Mouse (Mus musculus): ENCODE data around the gene Gm21188.
"Not testable (repeated sequence)": the region's sequence is repeated elsewhere in the genome, so short reads cannot be mapped to it uniquely, and the experiment has no call there.

Gene Gm21188

DNA sequence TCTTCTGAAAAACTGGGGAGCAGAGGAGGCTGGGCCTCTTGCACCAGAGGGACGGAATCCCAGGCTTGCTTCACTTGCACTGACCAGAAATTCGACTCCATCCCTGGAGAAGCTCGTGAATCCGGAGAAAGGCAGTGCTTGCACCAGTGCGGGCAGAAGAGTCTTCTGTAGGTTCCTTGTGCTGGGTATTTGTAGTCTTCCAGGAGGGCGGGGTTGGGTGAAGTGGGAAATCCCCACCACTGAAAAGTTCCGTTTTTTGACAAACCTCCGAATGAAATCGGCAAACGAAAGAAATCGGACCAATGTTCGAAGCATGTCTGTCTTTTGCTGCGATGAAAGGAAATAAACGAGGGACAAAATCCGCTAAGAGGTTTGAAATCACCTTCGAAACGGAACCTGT is 25.1 kb downstream of the Gm21188 start, which contains the start of gene Gm36079:
Gene Gm36079, minus strand, starts transcription at position 101 of the 400 bp plus-strand sequence.
- not testable (repeated sequence) for DNase-seq (ENCODE audit: low spot score)

DNA sequence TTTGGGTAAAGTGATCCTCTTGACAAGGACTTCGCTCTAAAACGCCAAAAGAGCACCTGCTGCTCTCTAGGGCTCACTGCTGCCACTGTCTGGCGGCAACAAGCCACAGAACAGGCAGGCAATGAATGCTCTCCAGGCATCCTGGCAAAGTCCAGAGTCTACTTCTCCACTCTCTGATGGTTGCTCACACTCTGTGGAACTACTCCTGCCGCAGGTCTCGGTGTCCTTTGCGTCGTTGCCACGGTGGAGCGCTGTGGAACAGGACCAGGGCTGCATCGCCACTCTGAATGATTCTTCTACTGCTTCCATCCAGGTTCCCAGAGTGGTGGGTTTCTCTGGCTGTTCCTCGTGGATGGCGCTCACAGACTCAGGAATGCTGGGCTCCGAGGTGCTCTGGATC is 25.6 kb downstream of the Gm21188 start:
- DNase-seq (ENCODE audit: low spot score) = not testable (repeated sequence)

DNA sequence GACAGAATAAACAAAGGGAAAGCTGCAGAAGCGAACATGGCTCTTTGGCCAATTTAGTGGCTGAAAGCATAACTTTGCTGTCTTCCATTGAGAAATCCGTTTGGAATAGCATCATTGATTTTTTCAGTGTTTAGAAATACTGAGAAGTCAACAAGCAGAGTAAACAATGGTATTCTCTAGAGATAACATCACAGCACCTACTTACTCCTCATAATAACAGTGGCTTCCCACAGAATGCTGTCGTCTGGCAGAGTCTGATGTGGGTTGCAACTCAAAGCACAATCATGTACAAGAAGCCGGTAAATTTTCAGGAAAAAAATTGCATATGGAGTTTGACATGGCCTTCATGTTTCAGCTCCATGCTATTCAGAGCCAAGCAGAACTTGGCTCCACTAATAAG is 26.4 kb downstream of the Gm21188 start:
- not testable (repeated sequence) for DNase-seq (ENCODE audit: low spot score)

DNA sequence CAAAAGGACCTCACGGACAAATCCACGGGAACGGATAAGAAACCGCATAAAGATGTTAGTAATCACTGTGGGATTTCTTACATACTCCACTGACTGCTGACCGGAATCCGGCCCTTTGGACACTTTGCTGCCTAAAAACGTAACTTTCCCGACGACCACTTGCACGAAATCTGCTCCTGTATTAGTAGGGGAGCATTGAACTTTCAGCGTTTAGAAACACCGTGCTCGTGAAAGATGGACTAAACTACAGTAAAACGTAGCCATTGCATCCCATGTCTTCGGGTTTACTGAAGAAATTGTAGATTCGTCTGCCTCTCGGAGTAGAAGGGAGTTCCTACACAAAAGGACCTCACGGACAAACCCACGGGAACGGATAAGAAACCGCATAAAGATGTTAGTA is 27.0 kb downstream of the Gm21188 start:
- not testable (repeated sequence) for DNase-seq (ENCODE audit: low spot score)

DNA sequence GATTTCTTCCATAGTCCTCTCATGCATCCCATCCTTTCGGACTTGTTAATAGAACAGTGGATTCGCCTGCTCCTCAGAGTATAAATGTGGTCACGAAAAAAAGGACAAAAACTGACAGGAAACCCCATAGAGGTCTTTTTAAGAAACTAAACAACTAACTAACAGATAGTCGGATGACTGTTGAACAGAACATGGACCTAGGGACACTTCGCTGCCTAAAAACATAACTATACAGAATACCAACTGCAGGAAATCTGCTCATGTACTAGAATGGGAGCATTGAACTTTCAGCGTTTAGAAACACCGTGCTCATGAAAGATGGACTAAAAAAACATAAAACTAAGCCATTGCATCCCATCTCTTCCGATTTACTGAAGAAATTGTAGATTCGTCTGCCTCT is 27.4 kb downstream of the Gm21188 start:
- DNase-seq (ENCODE audit: low spot score) = not testable (repeated sequence)

DNA sequence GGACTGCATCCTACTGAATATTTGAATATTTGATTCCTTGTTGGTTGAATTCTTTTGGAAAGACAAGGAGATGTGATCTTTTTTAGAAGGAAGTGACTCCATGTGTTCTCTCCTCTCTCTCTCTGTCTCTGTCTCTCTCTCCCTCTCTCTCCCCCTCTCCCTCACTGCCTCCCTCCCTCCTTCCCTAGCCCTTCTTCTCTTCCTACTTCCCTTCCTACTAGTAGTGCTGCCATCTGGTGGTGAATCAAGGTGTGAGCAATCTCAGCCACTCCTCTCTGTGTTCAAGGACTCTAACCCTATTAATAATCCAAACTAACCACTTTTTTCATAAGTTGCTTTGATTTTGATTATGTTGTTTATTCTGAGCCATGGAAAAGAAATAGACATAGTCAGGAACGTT is 30.5 kb downstream of the Gm21188 start:
- DNase-seq (ENCODE audit: low spot score) = not testable (repeated sequence)

DNA sequence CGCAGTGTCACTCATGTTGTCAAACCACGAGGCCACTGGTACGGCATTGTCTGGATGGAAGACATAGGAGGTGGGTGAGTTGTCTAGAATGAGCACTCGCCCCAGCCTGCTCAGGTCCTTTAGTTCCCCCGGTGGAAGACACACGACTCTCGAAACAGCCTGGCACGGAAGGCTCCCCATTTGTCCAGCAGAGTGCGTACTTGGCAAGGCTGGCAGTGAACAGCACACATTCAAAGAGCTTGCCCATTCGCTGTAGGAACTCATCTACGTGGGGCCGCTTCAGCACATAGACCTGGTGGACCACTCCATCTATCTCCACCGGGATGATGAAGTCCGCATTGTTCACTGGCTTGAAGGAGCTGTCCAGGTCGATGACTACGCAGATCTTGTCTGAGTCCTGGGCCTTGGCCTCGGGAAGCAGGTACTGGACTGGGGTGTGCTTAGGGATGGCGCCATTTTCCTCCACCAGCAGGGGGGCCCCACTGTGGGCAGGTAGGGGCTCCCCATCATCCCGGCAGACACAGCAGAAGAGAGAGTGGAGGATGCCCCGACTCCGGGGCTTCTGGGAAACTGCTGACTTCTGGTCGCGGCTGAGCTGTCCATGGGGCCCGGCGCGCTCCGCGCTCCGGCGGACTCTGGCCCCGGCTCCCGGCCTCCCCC is 36.5 kb downstream of the Gm21188 start:
- not testable (repeated sequence) for DNase-seq (ENCODE audit: low spot score)

DNA sequence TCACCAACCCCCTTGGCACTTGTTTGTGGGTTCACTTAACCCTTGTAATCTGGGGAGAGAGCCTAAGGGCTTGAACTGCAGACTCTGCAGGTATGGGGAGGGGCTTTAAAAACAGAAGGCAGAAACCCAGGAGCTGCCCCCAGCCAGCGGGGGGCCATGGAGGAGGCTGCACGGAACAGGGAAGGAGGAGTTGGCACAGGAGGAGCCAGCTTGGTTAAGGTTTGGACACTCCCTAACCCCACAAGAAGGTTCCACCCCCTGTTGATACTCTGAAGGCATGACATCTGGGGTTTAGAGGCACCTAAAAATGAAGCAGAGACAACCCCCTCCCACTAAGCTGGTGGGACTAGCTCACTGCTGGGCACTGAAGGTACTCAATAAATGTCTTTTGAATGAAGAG is 38.0 kb downstream of the Gm21188 start:
- DNase-seq (ENCODE audit: low spot score) = not testable (repeated sequence)

DNA sequence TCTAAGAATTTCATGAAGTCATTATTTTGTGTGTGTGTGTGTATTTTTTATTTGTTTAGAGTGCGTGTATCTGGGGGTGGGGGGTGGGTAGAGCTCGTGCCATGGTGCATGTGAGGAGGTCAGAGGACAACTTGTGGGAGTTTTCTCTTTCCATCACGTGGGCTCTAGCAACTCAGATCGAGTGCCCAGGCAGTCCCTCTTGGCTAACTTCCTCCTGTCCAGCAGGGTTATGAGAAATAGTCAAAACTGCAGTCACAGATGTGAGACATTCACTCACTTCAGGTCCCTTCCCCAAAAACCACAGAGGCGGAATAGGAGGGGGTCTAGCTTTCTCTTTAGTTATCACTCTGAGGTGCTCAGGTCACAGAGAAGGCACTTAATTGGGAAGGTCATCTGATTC is 38.5 kb downstream of the Gm21188 start:
- not testable (repeated sequence) for DNase-seq (ENCODE audit: low spot score)

DNA sequence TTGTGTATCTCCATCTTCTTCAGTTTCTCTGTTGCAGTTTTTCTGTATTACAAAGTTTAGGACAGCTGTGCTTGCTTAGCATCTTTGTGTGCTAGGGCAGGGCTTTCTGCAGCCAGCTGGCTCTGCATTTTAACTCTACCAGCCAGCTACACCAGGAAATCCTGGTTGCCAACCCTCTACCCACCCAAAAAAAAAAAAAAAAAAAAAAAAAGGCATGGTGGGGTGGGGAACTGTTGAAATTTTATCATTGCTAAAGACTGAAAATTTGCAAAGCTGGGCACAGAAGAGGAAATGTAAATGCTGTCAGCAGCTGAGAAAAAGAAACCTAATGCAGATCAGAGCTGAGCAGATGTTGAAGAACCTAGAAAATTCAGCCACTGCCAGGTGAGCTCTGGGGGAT is 41.9 kb downstream of the Gm21188 start:
- DNase-seq (ENCODE audit: low spot score) = not testable (repeated sequence)

DNA sequence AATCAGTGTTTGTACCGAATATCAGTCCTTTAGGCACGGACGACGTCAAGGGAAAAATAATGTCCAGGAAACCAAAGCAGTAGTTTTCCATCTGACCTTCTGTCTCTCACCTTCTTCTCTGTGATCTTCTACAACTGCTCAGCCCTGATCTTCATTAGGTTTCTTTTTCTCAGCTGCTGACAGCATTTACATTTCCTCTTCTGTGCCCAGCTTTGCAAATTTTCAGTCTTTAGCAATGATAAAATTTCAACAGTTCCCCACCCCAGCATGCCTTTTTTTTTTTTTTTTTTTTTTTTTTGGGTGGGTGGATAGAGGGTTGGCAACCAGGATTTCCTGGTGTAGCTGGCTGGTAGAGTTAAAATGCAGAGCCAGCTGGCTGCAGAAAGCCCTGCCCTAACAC is 52.8 kb downstream of the Gm21188 start:
- DNase-seq (ENCODE audit: low spot score) = not testable (repeated sequence)

DNA sequence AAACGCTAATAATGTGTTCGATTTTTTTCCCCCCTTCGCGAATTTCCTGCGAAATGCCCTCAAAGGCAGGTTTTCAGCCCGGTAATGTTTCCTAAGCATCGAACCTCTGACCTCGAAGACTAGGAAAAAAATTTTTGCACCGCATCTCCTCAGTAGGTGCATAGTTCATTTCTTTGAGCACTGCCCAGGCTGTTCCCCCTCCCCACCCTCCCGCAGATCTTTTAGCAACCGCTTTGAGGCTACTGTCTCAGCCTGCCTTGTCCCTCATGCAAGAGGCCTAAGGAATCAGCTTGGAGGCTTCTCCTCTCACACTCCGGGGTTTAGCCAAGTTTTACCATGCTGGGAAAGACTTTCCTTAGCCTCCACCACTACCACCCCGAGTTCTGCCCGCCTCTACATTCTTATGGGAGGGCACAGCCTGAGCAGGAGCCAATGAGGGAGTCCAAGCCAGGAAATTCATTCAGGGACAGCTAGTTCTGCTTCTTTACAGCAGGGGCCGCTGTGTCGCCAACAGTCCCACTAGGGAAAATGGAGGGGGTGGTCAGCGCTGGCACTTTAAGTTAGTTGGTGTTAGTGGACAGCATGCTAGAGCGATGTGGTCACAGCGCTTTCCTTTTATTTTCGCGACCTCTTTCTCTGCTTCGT is 53.4 kb downstream of the Gm21188 start:
- DNase-seq (ENCODE audit: low spot score) = not testable (repeated sequence)

DNA sequence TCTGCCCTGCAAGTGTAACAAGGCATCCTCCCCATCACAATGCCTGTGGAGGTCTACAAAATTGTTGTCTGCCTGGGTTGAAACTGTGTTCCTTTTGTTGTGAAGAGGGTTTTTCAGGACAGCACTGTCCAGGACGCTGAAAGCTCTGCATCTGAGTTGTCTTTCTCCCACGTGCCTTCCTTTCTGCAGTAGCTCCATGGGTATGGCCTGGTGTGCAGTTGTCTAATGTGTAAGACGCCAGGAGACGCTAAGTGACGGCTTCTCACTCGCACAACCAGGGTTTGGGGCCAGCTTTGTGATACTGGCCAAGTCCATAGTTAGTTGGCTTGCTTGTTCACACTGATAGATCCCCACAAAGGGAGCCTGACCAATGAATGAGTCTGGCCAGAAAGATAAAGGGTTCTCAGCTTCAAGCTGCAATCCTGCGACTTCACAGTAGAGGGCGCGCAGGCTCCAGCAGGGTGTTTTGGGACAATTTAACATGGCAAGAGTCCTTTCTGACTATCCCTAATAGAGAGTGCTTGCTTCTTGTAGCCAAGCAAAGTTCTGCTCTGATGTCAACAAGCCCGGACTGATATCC is 60.0 kb downstream of the Gm21188 start:
- DNase-seq (ENCODE audit: low spot score) = not testable (repeated sequence)

DNA sequence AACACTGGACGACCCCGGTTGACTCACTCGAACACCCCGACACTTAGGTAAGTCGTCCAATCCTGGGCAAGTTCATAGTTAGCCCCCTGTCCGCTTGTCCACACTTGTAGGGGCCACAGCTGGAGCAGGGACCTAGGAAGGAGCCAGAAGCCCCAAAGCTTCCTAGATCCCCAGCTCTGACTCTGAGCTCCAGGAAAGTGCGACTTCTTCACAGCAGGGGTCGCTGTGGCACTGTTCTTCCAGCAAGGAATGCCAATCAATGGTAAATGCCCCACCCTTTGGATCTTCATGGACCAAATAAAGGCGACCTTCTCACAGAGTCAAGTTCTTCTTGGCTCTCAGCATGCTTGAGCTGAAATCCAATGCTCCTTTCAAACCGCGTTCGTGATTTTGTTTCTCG is 60.7 kb downstream of the Gm21188 start:
- DNase-seq (ENCODE audit: low spot score) = not testable (repeated sequence)
